Mouse (Mus musculus) megakaryocyte, embryonic 14.5 days (primary cell): ENCODE results near the gene Irf1.

ENCODE experiments used
- FLI1 ChIP-seq: IDR thresholded peaks from 2 replicates; pipeline ENCODE4 v1.6.1; 2012; ENCODE audit warnings: low read length, inconsistent platforms, mixed read lengths
- GATA1 ChIP-seq: IDR thresholded peaks from 3 replicates; pipeline ENCODE4 v1.6.1; 2012; ENCODE audit warnings: mixed read lengths, low read length, inconsistent platforms, borderline replicate concordance

DNA sequence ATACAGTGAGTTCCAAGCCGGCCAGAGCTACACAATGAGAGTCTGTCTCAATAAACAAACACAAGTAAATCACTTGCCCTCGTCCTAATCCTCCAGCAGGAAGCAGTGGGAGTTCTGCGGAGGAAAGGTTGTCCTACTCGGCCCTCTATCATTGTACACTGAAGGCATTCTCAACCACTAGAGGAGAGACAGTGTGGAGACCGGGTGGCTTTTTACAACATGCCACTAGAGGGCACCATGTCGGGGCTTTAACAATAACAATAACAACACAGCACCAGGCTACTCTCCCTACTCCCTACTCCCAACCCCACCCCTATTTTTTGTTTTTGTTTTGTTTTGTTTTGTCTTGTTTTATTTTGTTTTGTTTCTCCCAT is 32.3 kb upstream of the Irf1 start:
- TF ChIP-seq GATA1 (no peak), FLI1 (no peak)
